Mouse (Mus musculus) embryonic fibroblast, embryonic 13.5 days (primary cell): Measurements from ENCODE around the gene Hk2. TPM values are rescaled to one million over a fixed set of nuclear protein-coding genes. Genes with fewer than 3 reads are reported as not detected.

Source experiments
- H3K27ac ChIP-seq: 2 replicates; pipeline ENCODE4 v1.5.1; 2012; ENCODE audit warnings: low read length, control low read depth, inconsistent platforms; ENCODE audit not compliant: insufficient read depth
- H3K4me1 ChIP-seq: 2 replicates; pipeline ENCODE4 v1.6.1; 2011; ENCODE audit warnings: low read length; ENCODE audit not compliant: control insufficient read depth, insufficient read depth
- H3K4me3 ChIP-seq: 2 replicates; pipeline ENCODE4 v1.5.1; 2011; ENCODE audit warnings: mild to moderate bottlenecking, control low read depth, low read length; ENCODE audit not compliant: insufficient read depth
- CTCF ChIP-seq: IDR thresholded peaks from 2 replicates; pipeline ENCODE4 v1.5.1; 2011; ENCODE audit warnings: mild to moderate bottlenecking, control low read depth, low read length, moderate library complexity, borderline replicate concordance; ENCODE audit not compliant: insufficient read depth
- POLR2A ChIP-seq: IDR thresholded peaks from 2 replicates; pipeline ENCODE4 v1.6.1; 2011; ENCODE audit warnings: low read depth, mild to moderate bottlenecking, control low read depth, low read length, moderate library complexity
- polyA plus RNA-seq: library from polyadenylated mRNA; stranded (reverse); fragments of >200 nt; gene quantifications from 2 replicates; pipeline ENCODE4 v1.2.4, GENCODE M21; 2011; ENCODE audit warnings: low read depth; ENCODE audit not compliant: missing spikeins, insufficient read length

Hk2 gene
- 26.2 and 30.8 TPM in 2 replicates for polyA plus RNA-seq

- TF ChIP-seq CTCF (no peak), POLR2A (peak; percentile 98)
- peak within 1 kb of the TSS; percentile 48 for H3K27ac ChIP-seq
- no peaks in the 10 kb centered on the region for H3K4me1 ChIP-seq
- peak within 1 kb of the TSS; percentile 74 for H3K4me3 ChIP-seq
Measured at GRCm38 (mm10) chr6:82774321-82774764, at the start of gene Hk2. Hk2 (minus strand) TSS chr6:82774454.

- no peak overlapping the region for H3K27ac ChIP-seq
Measured at GRCm38 (mm10) chr6:82821758-82822253, 47.6 kb upstream of the Hk2 start.

GRCm38 (mm10) chr6:82820716-82821115 lies 46.5 kb upstream of the Hk2 start:
- TF ChIP-seq CTCF: no peak
- TF ChIP-seq POLR2A: no peak
- no peak overlapping the region for H3K4me3 ChIP-seq
- no peaks in the 10 kb centered on the region for H3K4me1 ChIP-seq
- no peak overlapping the region for H3K27ac ChIP-seq

More at GRCm38 (mm10) chr6:82821758-82822253, 47.6 kb upstream of the Hk2 start:
- TF ChIP-seq POLR2A (no peak), CTCF (no peak)
- no peaks in the 10 kb centered on the region for H3K4me1 ChIP-seq
- no peak overlapping the region for H3K4me3 ChIP-seq

DNA sequence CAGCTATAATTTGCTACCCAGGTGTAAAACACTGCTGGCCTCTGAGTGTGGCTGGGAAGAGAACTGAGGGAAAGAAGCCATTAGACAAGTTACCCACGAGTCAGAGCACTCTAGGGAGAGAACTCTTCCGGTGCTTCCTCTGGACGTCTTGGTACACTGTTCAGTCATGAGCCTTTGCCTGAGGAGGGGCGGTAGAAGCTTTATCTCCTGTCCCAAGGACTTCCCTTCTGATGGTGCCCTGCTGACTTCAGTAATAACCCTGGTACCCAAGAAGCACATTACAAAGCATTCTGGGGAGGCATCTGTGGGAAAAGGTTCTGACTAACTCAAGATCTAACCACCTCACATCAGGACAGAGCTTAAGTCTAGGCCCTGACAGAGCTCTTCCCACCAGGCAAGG lies 40.6 kb upstream of the Hk2 start:
- Histone ChIP-seq H3K27ac (no peak overlapping the region), H3K4me3 (no peak overlapping the region), H3K4me1 (no peaks in the 10 kb centered on the region)
- TF ChIP-seq CTCF: no peak
- TF ChIP-seq POLR2A: no peak

DNA sequence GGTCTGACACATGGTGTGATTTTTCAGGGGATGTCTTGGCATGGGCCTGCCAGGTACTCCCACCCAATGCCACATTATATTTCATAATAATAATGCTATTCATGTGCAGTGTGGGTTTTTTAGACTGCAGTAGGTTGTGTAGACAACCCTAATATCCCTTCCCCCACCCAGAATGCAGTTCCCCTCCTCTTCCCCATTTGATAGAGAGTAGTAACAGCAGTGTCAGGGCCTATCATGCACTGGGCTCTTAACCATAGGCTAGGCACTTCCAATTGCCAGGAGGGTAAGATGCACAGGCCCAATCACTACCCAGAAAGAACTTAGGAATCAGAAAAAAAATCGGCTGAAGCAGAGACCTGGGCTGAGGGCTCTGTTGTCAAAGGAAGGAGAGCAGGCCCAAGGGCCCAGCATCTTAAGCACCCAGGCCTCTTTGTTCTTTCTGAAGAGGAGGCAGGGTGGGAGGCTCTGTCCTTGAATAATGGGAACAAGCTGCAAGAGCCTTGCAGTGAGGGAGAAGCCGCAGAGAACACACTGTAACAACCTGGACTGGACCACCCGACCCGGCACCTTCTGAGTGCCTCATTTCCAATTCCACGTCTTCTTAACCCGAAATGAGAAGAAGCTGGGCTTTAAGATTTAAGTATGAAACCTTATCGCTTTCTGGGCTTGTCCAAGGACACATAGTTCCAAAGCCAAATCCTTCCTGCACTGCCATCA lies 33.9 kb upstream of the Hk2 start:
- H3K4me1 ChIP-seq: no peaks in the 10 kb centered on the region
- TF ChIP-seq CTCF (no peak), POLR2A (no peak)

GRCm38 (mm10) chr6:82806971-82807370 lies 32.7 kb upstream of the Hk2 start:
- TF ChIP-seq CTCF (no peak), POLR2A (no peak)
- Histone ChIP-seq H3K4me1 (no peaks in the 10 kb centered on the region), H3K27ac (no peak overlapping the region), H3K4me3 (no peak overlapping the region)

More for the DNA sequence above, 33.9 kb upstream of the Hk2 start:
- Histone ChIP-seq H3K4me3 (no peak overlapping the region), H3K27ac (no peak overlapping the region)

- Histone ChIP-seq H3K4me1 (no peaks in the 10 kb centered on the region), H3K4me3 (no peak overlapping the region), H3K27ac (no peak overlapping the region)
- TF ChIP-seq POLR2A (no peak), CTCF (no peak)
Measured at GRCm38 (mm10) chr6:82806503-82806902, 32.2 kb upstream of the Hk2 start.

GRCm38 (mm10) chr6:82805894-82806293 lies 31.6 kb upstream of the Hk2 start:
- no peaks in the 10 kb centered on the region for H3K4me1 ChIP-seq
- no peak overlapping the region for H3K27ac ChIP-seq
- TF ChIP-seq CTCF: no peak
- TF ChIP-seq POLR2A: no peak
- no peak overlapping the region for H3K4me3 ChIP-seq

GRCm38 (mm10) chr6:82804984-82805383 lies 30.7 kb upstream of the Hk2 start:
- TF ChIP-seq CTCF (no peak), POLR2A (no peak)
- no peaks in the 10 kb centered on the region for H3K4me1 ChIP-seq
- no peak overlapping the region for H3K27ac ChIP-seq
- H3K4me3 ChIP-seq: no peak overlapping the region

DNA sequence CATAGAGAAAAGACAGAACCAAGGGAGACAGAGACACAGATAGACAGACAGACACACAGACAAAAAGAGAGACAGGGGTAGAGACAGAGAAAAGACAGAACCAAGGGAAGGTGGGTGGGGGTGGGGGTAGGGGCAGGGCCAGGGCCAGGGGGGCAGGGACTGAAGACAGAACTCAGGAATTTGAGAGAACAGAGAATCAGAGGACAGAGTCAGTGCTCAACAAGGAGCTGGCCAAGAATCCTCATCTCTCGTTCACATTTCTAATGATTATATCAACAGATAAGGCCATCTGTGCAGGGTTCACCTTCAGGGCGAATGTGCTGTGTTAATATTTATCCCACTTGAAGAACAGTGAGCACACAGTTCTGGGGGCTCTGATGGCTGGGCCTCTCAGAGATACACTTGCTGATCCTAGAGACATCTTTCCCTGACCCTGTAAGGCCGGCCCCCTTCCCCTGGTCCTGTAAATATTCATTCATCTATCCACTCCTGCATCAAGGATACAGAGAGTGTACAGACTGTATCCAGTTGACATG lies 24.0 kb upstream of the Hk2 start:
- H3K4me1 ChIP-seq: no peaks in the 10 kb centered on the region
- H3K4me3 ChIP-seq: no peak overlapping the region
- no peak overlapping the region for H3K27ac ChIP-seq
- TF ChIP-seq CTCF: no peak
- TF ChIP-seq POLR2A: no peak
